Mouse (Mus musculus): ENCODE data around the gene Ccr9. TPM values are rescaled to one million over a fixed set of nuclear protein-coding genes. Genes with fewer than 3 reads are reported as not detected.

Ccr9 gene
- polyA plus RNA-seq, 1 experiment from 2014 or later, result 0.04 TPM

DNA sequence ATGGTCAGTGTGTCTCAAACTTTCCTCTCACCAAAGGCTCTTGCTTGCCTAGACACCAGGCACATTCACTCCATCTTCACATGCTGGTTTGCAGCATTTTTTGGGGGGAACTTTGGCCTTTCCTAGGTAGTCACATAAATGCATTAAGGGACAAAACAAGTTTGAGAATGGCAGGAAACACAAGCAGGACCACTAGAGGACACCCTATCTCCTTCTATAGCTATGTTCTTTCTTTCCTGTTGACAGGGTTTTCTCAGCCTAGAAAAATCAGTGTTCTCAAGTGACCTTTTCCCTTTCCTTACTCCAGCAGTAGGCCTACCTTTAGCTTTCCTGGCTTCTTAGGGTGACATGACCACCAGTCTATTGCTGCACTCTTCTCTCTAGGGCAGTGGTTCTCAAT is 124.7 kb downstream of the Ccr9 start:
- H3K27me3 ChIP-seq (ENCODE audit: control insufficient read depth, insufficient read depth, low read length), result no peaks in the 10 kb centered on the region
- no peak overlapping the region for H3K27ac ChIP-seq (ENCODE audit: low read depth, low read length)
- no peak overlapping the region for H3K4me3 ChIP-seq (ENCODE audit: low read depth, low read length)
- ATAC-seq (ENCODE audit: low read depth), result no peak
- no peaks in the 10 kb centered on the region for H3K36me3 ChIP-seq (ENCODE audit: control insufficient read depth, insufficient read depth, low read length)
- no peaks in the 10 kb centered on the region for H3K4me1 ChIP-seq (ENCODE audit: control insufficient read depth, insufficient read depth, low read length)
- H3K4me2 ChIP-seq (ENCODE audit: low read depth, low read length), result no peak overlapping the region
- no peak overlapping the region for H3K9ac ChIP-seq (replicated peaks; ENCODE audit: low read depth, low read length)
- no peaks in the 10 kb centered on the region for H3K9me3 ChIP-seq (ENCODE audit: control insufficient read depth, low read length)

DNA sequence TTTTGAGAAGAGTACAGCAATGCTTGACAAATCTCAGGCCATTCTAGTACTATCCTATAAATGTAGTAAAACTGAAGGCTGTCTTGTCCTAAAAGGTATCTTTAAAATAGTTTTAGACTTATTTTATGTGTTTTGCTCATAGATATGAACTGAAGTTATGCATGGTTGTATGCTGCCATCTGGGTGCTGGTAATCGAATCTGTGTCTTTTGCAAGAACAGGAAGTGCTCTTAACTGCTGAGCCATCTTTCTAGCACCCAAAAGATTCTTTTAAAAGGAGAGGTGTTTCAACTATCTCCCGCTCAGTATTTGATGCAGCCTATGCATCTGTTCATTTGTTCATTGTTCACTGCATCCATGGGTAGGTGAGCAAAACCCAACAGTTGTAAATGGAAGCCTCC is 127.0 kb downstream of the Ccr9 start:
- WGBS, result 94% methylated on average over 2 of the region's 2 CpGs
- H3K9me3 ChIP-seq (ENCODE audit: control insufficient read depth, low read length), result no peaks in the 10 kb centered on the region
- no peaks in the 10 kb centered on the region for H3K27me3 ChIP-seq (ENCODE audit: control insufficient read depth, insufficient read depth, low read length)
- no peaks in the 10 kb centered on the region for H3K36me3 ChIP-seq (ENCODE audit: control insufficient read depth, insufficient read depth, low read length)
- no peak overlapping the region for H3K9ac ChIP-seq (replicated peaks; ENCODE audit: low read depth, low read length)
- no peak overlapping the region for H3K4me3 ChIP-seq (ENCODE audit: low read depth, low read length)
- no peak overlapping the region for H3K27ac ChIP-seq (ENCODE audit: low read depth, low read length)
- no peak overlapping the region for H3K4me2 ChIP-seq (ENCODE audit: low read depth, low read length)
- no peaks in the 10 kb centered on the region for H3K4me1 ChIP-seq (ENCODE audit: control insufficient read depth, insufficient read depth, low read length)
- no peak for ATAC-seq (ENCODE audit: low read depth)

DNA sequence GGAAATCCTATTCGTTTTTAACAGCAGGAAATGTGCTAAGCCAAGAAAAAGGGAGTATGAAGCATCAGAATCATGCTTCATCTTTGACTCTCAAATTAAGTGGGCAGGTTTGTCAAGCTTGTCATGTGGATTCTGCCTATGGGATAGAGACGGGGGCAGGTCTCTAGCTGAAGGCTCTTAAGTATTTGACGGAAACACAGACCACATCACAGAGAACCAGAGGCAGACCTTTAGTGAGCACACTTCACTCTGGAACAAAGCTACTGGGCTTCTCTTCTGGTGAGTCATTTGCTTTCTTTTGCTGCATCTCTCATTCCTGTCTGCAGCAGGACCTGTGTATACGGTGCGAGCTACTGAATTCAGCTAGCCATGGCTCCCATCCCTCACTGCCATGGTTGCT is 128.0 kb downstream of the Ccr9 start, which contains the start of gene Cxcr6:
TSS of gene Cxcr6 (plus strand) at position 209 of the 400 bp plus-strand sequence.
- H3K27ac ChIP-seq (ENCODE audit: low read depth, low read length), result no peak within 1 kb of the TSS
- H3K36me3 ChIP-seq (ENCODE audit: control insufficient read depth, insufficient read depth, low read length), result no peaks in the 10 kb centered on the region
- H3K4me1 ChIP-seq (ENCODE audit: control insufficient read depth, insufficient read depth, low read length), result no peaks in the 10 kb centered on the region
- no peak within 1 kb of the TSS for H3K4me3 ChIP-seq (ENCODE audit: low read depth, low read length)
- H3K27me3 ChIP-seq (ENCODE audit: control insufficient read depth, insufficient read depth, low read length), result no peaks in the 10 kb centered on the region
- 93% methylated on average over 5 of the region's 5 CpGs for WGBS
- no peaks in the 10 kb centered on the region for H3K9me3 ChIP-seq (ENCODE audit: control insufficient read depth, low read length)
- no peak for ATAC-seq (ENCODE audit: low read depth)
- H3K9ac ChIP-seq (replicated peaks; ENCODE audit: low read depth, low read length), result no peak within 1 kb of the TSS
- no peak within 1 kb of the TSS for H3K4me2 ChIP-seq (ENCODE audit: low read depth, low read length)

DNA sequence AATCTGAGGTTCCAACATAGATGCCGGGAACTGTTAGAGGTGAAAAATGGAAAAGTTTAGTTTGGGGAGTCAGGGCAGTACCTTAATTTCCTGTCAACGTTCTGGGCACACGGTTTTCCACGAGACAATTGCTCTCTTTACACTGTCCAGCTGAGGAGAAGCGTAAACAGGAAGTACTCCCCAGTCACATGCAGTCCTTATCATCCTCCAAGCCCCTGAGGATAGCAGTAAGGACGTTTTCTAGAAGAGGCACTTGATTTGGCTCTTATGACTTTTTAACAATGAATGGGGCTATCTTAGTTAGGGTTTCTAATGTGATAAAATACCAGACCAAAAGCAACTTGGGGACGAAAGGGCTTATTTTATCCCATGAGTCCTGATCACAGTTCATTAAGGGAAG is 130.3 kb downstream of the Ccr9 start:
- WGBS, result 79% methylated on average over 7 of the region's 7 CpGs
- ATAC-seq (ENCODE audit: low read depth), result no peak

DNA sequence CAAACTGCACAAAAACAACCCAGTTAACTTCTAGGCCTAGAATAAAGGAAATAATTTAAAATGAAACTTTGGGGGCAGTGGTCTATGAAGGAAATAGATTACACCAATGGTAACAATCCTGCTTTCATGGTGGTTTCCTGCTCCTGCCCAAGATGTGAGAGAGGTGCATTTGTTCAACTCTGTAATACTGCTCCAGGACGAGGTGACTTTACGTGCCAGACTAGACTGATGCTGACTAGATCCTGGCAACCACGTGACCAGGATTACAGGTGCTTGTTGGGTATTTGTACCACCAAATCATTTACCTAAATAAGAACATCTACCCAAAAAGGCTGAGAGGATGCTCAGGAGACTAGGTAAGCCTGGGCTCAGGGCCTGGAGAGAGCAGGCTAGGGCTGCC is 133.6 kb downstream of the Ccr9 start:
- Histone ChIP-seq H3K27me3 (ENCODE audit: control insufficient read depth, insufficient read depth, low read length) (no peaks in the 10 kb centered on the region), H3K4me2 (ENCODE audit: low read depth, low read length) (no peak overlapping the region), H3K9me3 (ENCODE audit: control insufficient read depth, low read length) (no peaks in the 10 kb centered on the region), H3K4me3 (ENCODE audit: low read depth, low read length) (no peak overlapping the region), H3K36me3 (ENCODE audit: control insufficient read depth, insufficient read depth, low read length) (no peaks in the 10 kb centered on the region; the same call in 1 of the 2 replicates), H3K9ac (replicated peaks; ENCODE audit: low read depth, low read length) (no peak overlapping the region), H3K4me1 (ENCODE audit: control insufficient read depth, insufficient read depth, low read length) (no peaks in the 10 kb centered on the region), H3K27ac (ENCODE audit: low read depth, low read length) (no peak overlapping the region)
- 90% methylated on average over 3 of the region's 3 CpGs for WGBS
- no peak for ATAC-seq (ENCODE audit: low read depth)

More for the DNA sequence above, 130.3 kb downstream of the Ccr9 start:
- Histone ChIP-seq H3K27me3 (ENCODE audit: control insufficient read depth, insufficient read depth, low read length) (no peaks in the 10 kb centered on the region), H3K4me3 (ENCODE audit: low read depth, low read length) (no peak overlapping the region), H3K4me2 (ENCODE audit: low read depth, low read length) (no peak overlapping the region), H3K9ac (replicated peaks; ENCODE audit: low read depth, low read length) (no peak overlapping the region), H3K9me3 (ENCODE audit: control insufficient read depth, low read length) (no peaks in the 10 kb centered on the region), H3K27ac (ENCODE audit: low read depth, low read length) (no peak overlapping the region), H3K36me3 (ENCODE audit: control insufficient read depth, insufficient read depth, low read length) (no peaks in the 10 kb centered on the region), H3K4me1 (ENCODE audit: control insufficient read depth, insufficient read depth, low read length) (no peaks in the 10 kb centered on the region)

DNA sequence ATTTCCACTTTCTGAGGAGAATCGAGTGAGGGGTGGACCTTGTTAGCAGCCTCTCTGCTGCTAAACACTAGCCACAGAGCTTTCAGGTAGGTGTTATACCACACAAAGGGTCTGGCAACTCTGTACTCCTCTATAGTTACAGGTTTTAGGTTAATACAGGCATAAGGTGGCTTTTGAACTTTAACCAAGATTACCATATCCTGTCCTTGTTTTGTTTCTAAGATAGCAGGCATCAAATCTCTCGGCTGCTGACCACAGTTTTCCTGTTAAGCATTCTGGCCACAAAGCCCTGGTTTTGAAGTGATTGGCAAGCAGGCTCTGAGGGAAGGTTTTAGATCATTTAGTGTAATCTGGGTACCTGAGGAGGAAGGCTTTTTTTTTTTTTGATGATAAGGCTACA is 136.1 kb downstream of the Ccr9 start:
- Histone ChIP-seq H3K4me3 (ENCODE audit: low read depth, low read length) (no peak overlapping the region), H3K27ac (ENCODE audit: low read depth, low read length) (no peak overlapping the region), H3K4me1 (ENCODE audit: control insufficient read depth, insufficient read depth, low read length) (no peaks in the 10 kb centered on the region), H3K9me3 (ENCODE audit: control insufficient read depth, low read length) (no peaks in the 10 kb centered on the region), H3K36me3 (ENCODE audit: control insufficient read depth, insufficient read depth, low read length) (peaks cover 4% of the 10 kb centered on the region; the same call in 1 of the 2 replicates), H3K9ac (replicated peaks; ENCODE audit: low read depth, low read length) (no peak overlapping the region), H3K27me3 (ENCODE audit: control insufficient read depth, insufficient read depth, low read length) (no peaks in the 10 kb centered on the region), H3K4me2 (ENCODE audit: low read depth, low read length) (no peak overlapping the region)
- 70% methylated on average over 2 of the region's 2 CpGs for WGBS
- no peak for ATAC-seq (ENCODE audit: low read depth)

DNA sequence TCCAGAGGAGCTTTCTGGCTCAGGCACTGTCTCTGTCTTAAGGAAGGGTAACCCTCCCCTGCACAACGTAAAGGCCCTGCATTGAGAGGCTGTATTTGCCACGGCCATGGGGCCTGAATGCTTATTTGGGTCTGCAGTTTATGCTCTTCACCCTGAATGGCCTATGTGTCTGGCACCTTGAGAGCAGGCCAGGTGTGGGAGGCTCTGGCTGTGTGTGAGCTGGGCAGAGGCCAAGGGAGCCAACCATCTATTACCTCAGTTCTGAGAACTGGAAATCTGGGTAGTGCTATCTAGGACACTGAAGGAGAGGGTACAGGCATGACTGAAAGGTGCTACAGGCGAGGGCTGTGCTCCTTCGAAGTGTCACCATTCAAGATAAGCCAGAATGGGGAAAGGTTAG is 136.6 kb downstream of the Ccr9 start:
- H3K4me3 ChIP-seq (ENCODE audit: low read depth, low read length), result no peak overlapping the region
- no peak for ATAC-seq (ENCODE audit: low read depth)
- H3K4me1 ChIP-seq (ENCODE audit: control insufficient read depth, insufficient read depth, low read length), result no peaks in the 10 kb centered on the region
- H3K27ac ChIP-seq (ENCODE audit: low read depth, low read length), result no peak overlapping the region
- no peak overlapping the region for H3K4me2 ChIP-seq (ENCODE audit: low read depth, low read length)
- H3K27me3 ChIP-seq (ENCODE audit: control insufficient read depth, insufficient read depth, low read length), result no peaks in the 10 kb centered on the region
- H3K9me3 ChIP-seq (ENCODE audit: control insufficient read depth, low read length), result no peaks in the 10 kb centered on the region
- WGBS, result 89% methylated on average over 4 of the region's 4 CpGs
- H3K9ac ChIP-seq (replicated peaks; ENCODE audit: low read depth, low read length), result no peak overlapping the region
- peaks cover 4% of the 10 kb centered on the region; the same call in 1 of the 2 replicates for H3K36me3 ChIP-seq (ENCODE audit: control insufficient read depth, insufficient read depth, low read length)

DNA sequence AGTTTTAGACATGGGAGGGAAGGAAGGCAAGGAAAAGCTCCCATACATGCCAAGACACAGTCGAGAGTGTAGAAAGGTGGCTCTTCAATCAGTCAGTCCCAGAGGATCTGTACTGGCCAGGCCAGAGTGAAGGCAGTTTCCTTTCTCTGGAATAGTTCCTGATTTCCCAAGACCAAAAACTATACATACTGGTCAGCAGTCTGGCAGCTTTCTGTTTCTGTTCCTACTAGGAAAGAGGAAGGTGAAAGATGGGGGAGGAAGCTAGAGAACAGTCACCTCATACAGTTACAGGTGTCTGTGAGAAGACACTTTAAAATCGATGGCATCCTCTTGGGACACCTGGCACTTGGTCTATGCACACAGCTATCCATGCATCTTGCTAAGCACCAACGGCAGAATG is 137.2 kb downstream of the Ccr9 start:
- no peaks in the 10 kb centered on the region for H3K4me1 ChIP-seq (ENCODE audit: control insufficient read depth, insufficient read depth, low read length)
- H3K4me2 ChIP-seq (ENCODE audit: low read depth, low read length), result no peak overlapping the region
- H3K27ac ChIP-seq (ENCODE audit: low read depth, low read length), result no peak overlapping the region
- no peaks in the 10 kb centered on the region for H3K27me3 ChIP-seq (ENCODE audit: control insufficient read depth, insufficient read depth, low read length)
- H3K36me3 ChIP-seq (ENCODE audit: control insufficient read depth, insufficient read depth, low read length), result peaks cover 4% of the 10 kb centered on the region; the same call in 1 of the 2 replicates
- H3K4me3 ChIP-seq (ENCODE audit: low read depth, low read length), result no peak overlapping the region
- H3K9ac ChIP-seq (replicated peaks; ENCODE audit: low read depth, low read length), result no peak overlapping the region
- 90% methylated on average over 3 of the region's 3 CpGs for WGBS
- ATAC-seq (ENCODE audit: low read depth), result no peak
- no peaks in the 10 kb centered on the region for H3K9me3 ChIP-seq (ENCODE audit: control insufficient read depth, low read length)

DNA sequence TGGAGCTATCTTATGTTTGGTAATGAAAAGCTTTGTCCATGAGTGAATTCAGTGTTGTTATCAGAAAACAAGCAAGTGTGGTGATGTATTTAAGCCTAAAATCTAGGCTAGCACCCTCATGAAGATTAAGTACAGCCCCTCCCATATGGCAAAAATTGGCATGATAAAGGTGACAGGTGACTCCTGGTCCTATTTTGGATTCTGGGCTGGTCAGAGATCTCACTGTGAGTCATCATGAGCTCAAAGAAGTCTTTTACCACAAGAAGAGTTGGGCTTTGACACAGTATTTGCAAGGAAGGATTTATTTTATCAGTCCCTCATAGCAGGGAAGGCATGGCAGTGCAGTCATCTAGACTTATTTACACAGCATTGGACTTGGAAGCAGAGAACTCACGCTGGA is 137.8 kb downstream of the Ccr9 start:
- no peak overlapping the region for H3K9ac ChIP-seq (replicated peaks; ENCODE audit: low read depth, low read length)
- H3K27ac ChIP-seq (ENCODE audit: low read depth, low read length), result no peak overlapping the region
- peaks cover 4% of the 10 kb centered on the region; the same call in 1 of the 2 replicates for H3K36me3 ChIP-seq (ENCODE audit: control insufficient read depth, insufficient read depth, low read length)
- no peak overlapping the region for H3K4me3 ChIP-seq (ENCODE audit: low read depth, low read length)
- 97% methylated on average over 1 of the region's 1 CpGs for WGBS
- no peak overlapping the region for H3K4me2 ChIP-seq (ENCODE audit: low read depth, low read length)
- ATAC-seq (ENCODE audit: low read depth), result no peak
- no peaks in the 10 kb centered on the region for H3K9me3 ChIP-seq (ENCODE audit: control insufficient read depth, low read length)
- H3K27me3 ChIP-seq (ENCODE audit: control insufficient read depth, insufficient read depth, low read length), result no peaks in the 10 kb centered on the region
- no peaks in the 10 kb centered on the region for H3K4me1 ChIP-seq (ENCODE audit: control insufficient read depth, insufficient read depth, low read length)

DNA sequence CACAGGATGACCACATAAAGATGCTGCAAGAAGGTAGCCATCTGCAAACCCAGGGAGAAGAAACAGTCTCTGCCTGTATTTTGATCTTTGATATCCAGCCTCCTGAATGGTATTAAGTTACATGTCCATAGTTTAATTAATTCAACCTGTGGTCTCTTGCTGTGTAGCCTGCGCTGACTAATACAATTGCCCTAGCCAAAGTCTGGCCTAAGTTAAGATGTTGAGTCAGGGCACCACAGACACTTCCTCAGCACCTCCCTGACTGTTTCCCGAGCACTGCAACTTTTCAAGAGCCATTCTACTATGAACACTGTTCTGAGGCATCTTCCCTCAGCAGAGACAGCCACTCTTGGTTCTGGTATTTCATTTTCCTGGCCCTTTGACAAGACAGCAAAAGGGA is 140.4 kb downstream of the Ccr9 start:
- Histone ChIP-seq H3K4me1 (ENCODE audit: control insufficient read depth, insufficient read depth, low read length) (no peaks in the 10 kb centered on the region), H3K9ac (replicated peaks; ENCODE audit: low read depth, low read length) (no peak overlapping the region), H3K27me3 (ENCODE audit: control insufficient read depth, insufficient read depth, low read length) (no peaks in the 10 kb centered on the region), H3K27ac (ENCODE audit: low read depth, low read length) (no peak overlapping the region), H3K36me3 (ENCODE audit: control insufficient read depth, insufficient read depth, low read length) (peaks cover 7% of the 10 kb centered on the region; the same call in 1 of the 2 replicates), H3K4me3 (ENCODE audit: low read depth, low read length) (no peak overlapping the region), H3K4me2 (ENCODE audit: low read depth, low read length) (no peak overlapping the region), H3K9me3 (ENCODE audit: control insufficient read depth, low read length) (no peaks in the 10 kb centered on the region)
- 95% methylated on average over 2 of the region's 2 CpGs for WGBS
- ATAC-seq (ENCODE audit: low read depth), result no peak
